Mouse (Mus musculus) MEL (cell line): ENCODE measurements around the gene Tpra1.

Experiments
- CHD2 ChIP-seq: IDR thresholded peaks from 2 replicates; pipeline ENCODE4 v1.6.1; 2011; ENCODE audit warnings: low read length, improper control_type of control experiment
- CTCF ChIP-seq, 3 experiments: IDR thresholded peaks in 2 of 3; conservative IDR thresholded peaks in 1 of 3; 2 replicates each; pipeline ENCODE4 v1.5.1; 2011 to 2012; ENCODE audit warnings: low read length in 3 of 3, low read depth in 2 of 3, mild to moderate bottlenecking in 2 of 3, improper control_type of control experiment in 1 of 3, inconsistent platforms in 1 of 3, mixed read lengths in 1 of 3, moderate library complexity in 1 of 3; ENCODE audit not compliant: control insufficient read depth in 1 of 3, insufficient read depth in 1 of 3, poor library complexity in 1 of 3, severe bottlenecking in 1 of 3
- MAX ChIP-seq: IDR thresholded peaks from 2 replicates; pipeline ENCODE4 v1.6.1; 2011; ENCODE audit warnings: low read length, improper control_type of control experiment
- MEF2A ChIP-seq: IDR thresholded peaks from 2 replicates; pipeline ENCODE4 v1.6.1; 2014; ENCODE audit warnings: low read depth, mild to moderate bottlenecking, inconsistent platforms, low read length, improper control_type of control experiment; ENCODE audit not compliant: poor library complexity, insufficient replicate concordance, severe bottlenecking; ENCODE audit errors: extremely low read depth
- MYC ChIP-seq: IDR thresholded peaks from 2 replicates; pipeline ENCODE4 v1.6.1; 2011; ENCODE audit warnings: low read depth, mild to moderate bottlenecking, low read length, improper control_type of control experiment, moderate library complexity
- POLR2A ChIP-seq, 2 experiments: IDR thresholded peaks; 2 replicates each; pipeline ENCODE4 v1.6.1; 2011 to 2012; ENCODE audit warnings: low read length in 2 of 2, mild to moderate bottlenecking in 2 of 2, control low read depth in 1 of 2, improper control_type of control experiment in 1 of 2, low read depth in 1 of 2, moderate library complexity in 1 of 2; ENCODE audit not compliant: control insufficient read depth in 1 of 2, insufficient read depth in 1 of 2, poor library complexity in 1 of 2
- RCOR1 ChIP-seq: IDR thresholded peaks from 2 replicates; pipeline ENCODE4 v1.6.1; 2012; ENCODE audit warnings: low read depth, mild to moderate bottlenecking, inconsistent platforms, low read length, improper control_type of control experiment
- SMC3 ChIP-seq: IDR thresholded peaks from 2 replicates; pipeline ENCODE4 v1.6.1; 2011; ENCODE audit warnings: low read depth, low read length, improper control_type of control experiment
- USF1 ChIP-seq: IDR thresholded peaks from 2 replicates; pipeline ENCODE4 v1.6.1; 2014; ENCODE audit warnings: low read depth, mild to moderate bottlenecking, inconsistent platforms, low read length, improper control_type of control experiment, moderate library complexity
- ZNF384 ChIP-seq: IDR thresholded peaks from 2 replicates; pipeline ENCODE4 v1.6.1; 2012; ENCODE audit warnings: low read depth, mild to moderate bottlenecking, inconsistent platforms, low read length, improper control_type of control experiment

DNA sequence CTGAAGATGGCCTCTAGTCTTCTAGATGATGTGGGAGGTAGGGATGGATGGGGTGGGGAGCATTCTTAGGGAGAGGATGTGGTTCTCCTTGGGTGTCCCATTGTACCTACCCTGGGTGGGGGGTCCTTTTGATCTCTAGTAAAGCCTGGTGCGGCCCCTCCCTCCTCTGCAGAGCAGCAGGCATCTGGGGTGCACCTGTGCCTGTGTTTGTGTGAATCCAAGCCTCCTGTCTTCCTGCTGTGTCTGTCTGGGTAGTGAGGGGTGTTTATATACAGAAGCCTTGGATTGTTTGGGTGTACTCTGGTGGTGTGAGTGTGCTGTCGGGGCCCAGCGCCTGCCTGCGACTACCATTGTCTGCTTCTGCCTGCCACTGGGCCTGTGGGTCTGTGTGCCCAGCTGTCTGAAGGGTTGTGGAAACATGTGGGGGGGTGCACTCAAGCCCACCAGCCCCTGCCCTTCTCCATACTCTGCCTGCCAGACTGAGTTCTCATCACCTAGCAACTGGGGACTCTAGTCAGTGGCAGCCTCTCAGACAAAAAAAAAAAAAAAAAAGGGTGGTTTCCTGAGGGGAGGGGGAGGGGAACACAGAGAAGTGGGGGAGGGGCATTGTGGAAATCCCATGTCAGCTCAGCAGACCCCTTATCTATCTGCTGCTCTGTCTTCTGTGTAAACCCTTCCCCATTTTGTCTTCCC lies 36.1 kb downstream of the Tpra1 start:
- TF ChIP-seq CTCF (IDR thresholded peaks at IDR 0.05 in 2 of 3, conservative IDR thresholded peaks at IDR 0.05 in 1 of 3; ENCODE audit: control insufficient read depth in 1 of 3, insufficient read depth in 1 of 3, low read depth in 2 of 3, low read length in 3 of 3, poor library complexity in 1 of 3, severe bottlenecking in 1 of 3) (no peak), USF1 (no peak), MYC (no peak), RCOR1 (no peak), ZNF384 (peak; percentile 87), SMC3 (no peak), POLR2A (IDR thresholded peaks at IDR 0.05; ENCODE audit: control insufficient read depth in 1 of 2, insufficient read depth in 1 of 2, low read depth in 1 of 2, low read length in 2 of 2, poor library complexity in 1 of 2) (no peak), MAX (no peak), CHD2 (0 out of 2 replicates have a peak, but pooled peaks have one; percentile 12), MEF2A (no peak)
